Mouse (Mus musculus) adrenal gland, adult 2 months (tissue): ENCODE measurements at regions not wholly inside any gene's neighbourhood (a gene's known extent, or its start where the extent isn't known, plus 50 kb on each side); places are given as distances from the start of the nearest gene placed in this dataset.
A peak's percentile ranks its signal among the peaks of the same experiment; 100 is the strongest.
"Not testable (repeated sequence)": the region's sequence is repeated elsewhere in the genome, so short reads cannot be mapped to it uniquely, and the experiment has no call there.

Source experiments
- DNase-seq: peaks from one replicate; pipeline ENCODE4 v3.0.0; 2021

- peak; percentile 12 for DNase-seq
These were observed 419.7 kb downstream of the Nova1 start for GRCm38 (mm10) chr12:46398875-46399652.

- no peak for DNase-seq
These were observed 423.5 kb downstream of the Nova1 start for GRCm38 (mm10) chr12:46395245-46395644.

DNA sequence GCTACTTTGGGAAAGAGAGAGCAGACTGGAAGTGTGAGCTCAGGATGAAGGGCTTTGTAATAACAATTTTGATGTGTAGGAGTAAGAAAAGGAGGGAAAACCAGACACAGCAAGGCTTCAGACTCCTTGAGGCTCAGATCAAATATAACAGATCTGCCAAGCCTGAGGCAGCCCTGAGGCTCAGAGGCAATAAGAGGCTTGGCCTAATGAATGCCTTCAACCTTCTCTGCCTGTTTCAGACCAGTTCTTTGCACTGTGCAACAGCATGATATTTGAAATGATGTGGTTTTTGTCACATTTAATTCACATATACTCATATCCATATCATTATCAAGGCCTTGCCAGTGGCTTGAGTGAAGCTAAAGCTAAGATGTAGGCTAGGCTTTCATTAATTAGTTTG, 425.0 kb downstream of the Nova1 start:
- no peak for DNase-seq

DNA sequence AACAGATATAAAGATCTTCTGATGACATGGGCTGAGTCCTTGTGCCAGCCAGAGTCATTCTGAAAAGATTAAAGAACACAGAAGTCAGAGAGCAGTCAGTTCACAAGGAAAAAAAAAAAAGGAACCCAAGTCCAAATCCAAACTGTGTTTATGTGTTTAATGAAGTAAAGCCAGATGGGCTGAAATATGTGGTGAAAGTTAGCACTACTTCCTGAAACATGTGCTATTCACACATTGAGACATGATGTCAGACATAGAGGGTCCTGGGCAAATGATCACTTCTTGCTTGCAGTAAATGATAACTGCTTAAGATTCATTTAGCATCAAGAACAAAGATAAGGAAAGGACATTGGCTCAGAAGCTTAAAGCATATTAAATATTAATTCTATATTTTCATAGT, 439.8 kb downstream of the Nova1 start:
- DNase-seq: no peak

GRCm38 (mm10) chr12:46371747-46372146, 447.0 kb downstream of the Nova1 start:
- DNase-seq: no peak

- DNase-seq: no peak
These were observed 485.4 kb downstream of the Nova1 start for GRCm38 (mm10) chr12:46333376-46333775.

DNA sequence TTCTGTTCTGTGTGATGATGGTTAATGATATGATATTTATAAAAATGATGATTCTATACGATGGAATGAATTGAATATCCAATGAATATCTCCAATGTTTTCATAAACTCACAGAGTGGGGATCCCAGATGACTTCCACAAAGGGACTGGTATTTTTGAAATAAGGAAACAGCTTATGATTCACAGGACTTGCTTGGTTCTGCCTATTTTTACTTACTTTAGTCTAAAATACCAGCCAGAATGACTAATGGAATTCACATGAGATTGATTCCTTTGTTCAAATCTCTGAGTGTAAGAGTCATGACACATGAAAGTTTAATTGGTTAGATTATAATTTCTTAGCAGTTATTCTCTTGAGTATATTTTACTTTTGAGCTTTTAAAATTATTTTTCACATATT, 490.9 kb downstream of the Nova1 start:
- DNase-seq: no peak

DNA sequence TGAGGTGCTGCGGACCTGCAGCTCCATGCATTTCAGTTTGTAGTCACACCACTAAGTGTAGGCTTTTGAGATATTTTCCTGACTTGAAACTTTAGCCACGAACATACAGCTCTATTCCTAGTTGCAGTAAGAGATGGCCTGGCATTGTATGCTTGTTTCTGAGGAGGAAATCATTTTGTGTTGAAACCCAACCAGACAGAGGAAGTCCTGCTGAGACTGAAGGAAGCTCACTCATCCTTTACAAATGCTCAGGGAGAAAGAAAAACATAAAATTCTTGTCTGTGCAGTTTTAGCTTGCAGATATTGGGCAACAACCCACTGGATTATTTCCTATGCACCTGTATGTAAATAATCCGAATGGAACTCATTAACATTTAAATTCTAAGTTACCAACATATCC, 495.5 kb downstream of the Nova1 start:
- DNase-seq: no peak

- no peak for DNase-seq
These were observed 515.5 kb downstream of the Nova1 start for GRCm38 (mm10) chr12:46303136-46303797.

GRCm38 (mm10) chr12:46298926-46299325, 519.8 kb downstream of the Nova1 start:
- no peak for DNase-seq

- no peak for DNase-seq
These were observed 534.2 kb downstream of the Nova1 start for GRCm38 (mm10) chr12:46284519-46284918.

- DNase-seq: no peak
These were observed 570.2 kb downstream of the Nova1 start for GRCm38 (mm10) chr12:46248402-46249018.

DNA sequence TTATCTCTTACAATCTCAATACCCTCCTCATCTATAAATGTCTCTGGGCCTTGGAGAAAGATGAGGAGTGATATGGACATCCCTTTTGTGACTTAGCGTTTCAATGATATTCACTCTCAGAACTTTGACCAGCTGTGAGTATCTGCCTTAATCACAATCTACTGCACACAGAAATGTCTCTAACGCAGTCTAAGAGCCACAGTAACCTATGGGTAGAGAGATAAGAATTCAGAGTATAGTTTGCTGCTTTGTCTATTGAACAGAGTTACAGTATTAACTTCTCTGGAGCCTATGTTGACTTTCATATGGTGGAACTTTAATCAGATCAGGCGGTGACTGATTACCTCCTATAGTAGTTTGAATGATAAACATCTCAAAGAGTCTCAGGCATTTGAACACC, 573.8 kb downstream of the Nova1 start:
- DNase-seq: no peak

GRCm38 (mm10) chr12:46232359-46232758, 586.4 kb downstream of the Nova1 start:
- DNase-seq: no peak

DNA sequence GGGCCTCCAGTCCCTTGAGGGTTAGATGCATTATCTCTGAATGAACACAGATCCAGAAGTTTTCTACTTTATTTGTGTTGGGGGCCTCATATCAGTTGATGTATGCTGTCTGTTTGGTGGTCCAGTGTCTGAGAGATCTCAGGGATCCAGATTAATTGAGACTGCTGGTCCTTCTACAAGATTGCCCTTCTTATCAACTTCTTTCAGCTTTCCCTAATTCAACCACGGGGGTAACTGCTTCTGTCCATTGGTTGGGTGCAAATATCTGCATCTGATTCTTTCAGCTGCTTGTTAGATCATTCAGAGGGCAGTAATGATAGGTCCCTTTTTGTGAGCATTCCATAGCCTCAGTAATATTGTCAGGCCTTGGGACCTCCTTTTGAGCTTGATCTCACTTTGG, 603.4 kb downstream of the Nova1 start:
- DNase-seq: not testable (repeated sequence)

DNA sequence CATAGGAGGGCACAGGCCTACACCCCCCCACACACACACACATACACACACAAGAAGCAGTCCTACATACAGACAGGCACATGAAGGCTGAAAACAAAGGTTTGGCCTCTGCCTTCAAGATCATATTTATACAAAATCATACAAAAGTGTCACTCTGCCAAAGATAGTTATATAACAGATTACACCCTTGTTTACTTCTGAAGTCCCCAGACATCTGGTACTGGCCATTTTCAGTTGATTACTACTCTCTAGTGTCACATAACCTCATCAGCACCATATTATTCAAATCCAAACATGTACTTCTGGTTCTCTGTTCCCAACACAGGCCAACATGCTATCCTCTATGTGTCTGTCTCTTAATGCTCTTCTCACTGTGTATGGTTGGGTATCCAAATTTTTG, 619.7 kb downstream of the Nova1 start:
- no peak for DNase-seq

GRCm38 (mm10) chr12:46197482-46198101, 621.1 kb downstream of the Nova1 start:
- DNase-seq: no peak

- no peak for DNase-seq
These were observed 624.6 kb downstream of the Nova1 start for GRCm38 (mm10) chr12:46194173-46194572.
